Mouse (Mus musculus) CD4-positive, CD25-positive, alpha-beta regulatory T cell, adult 4 months (primary cell): ENCODE results near the gene Gm3776. TPM values are rescaled to one million over a fixed set of nuclear protein-coding genes. Genes with fewer than 3 reads are reported as not detected.
"Not testable (repeated sequence)": the region's sequence is repeated elsewhere in the genome, so short reads cannot be mapped to it uniquely, and the experiment has no call there.

Source experiments
- ATAC-seq: one replicate; pipeline ENCODE4 v1.8.0; 2017
- polyA plus RNA-seq, 2 experiments: library from polyadenylated mRNA; unstranded; fragments of 100-300 nt; shearing (Covaris generic); gene quantifications; one replicate each; pipeline ENCODE4 v1.2.1; 2017

Gm3776 gene
- polyA plus RNA-seq: not detected

- ATAC-seq: not testable (repeated sequence)
These were observed at the start of gene Gm3776 for GRCm38 (mm10) chr9:78256914-78257313. TSS of gene Gm3776 (plus strand) at chr9:78257129.

GRCm38 (mm10) chr9:78208956-78209355, 48.0 kb upstream of the Gm3776 start:
- ATAC-seq: no peak

GRCm38 (mm10) chr9:78210079-78210478, 46.9 kb upstream of the Gm3776 start:
- ATAC-seq: no peak

- no peak for ATAC-seq
These were observed 46.1 kb upstream of the Gm3776 start for GRCm38 (mm10) chr9:78210821-78211220.

GRCm38 (mm10) chr9:78211521-78211920, 45.4 kb upstream of the Gm3776 start:
- no peak for ATAC-seq

- ATAC-seq: no peak
These were observed 44.4 kb upstream of the Gm3776 start for GRCm38 (mm10) chr9:78212341-78213049.

- ATAC-seq: no peak
These were observed 39.9 kb upstream of the Gm3776 start for GRCm38 (mm10) chr9:78217074-78217473.

GRCm38 (mm10) chr9:78222616-78223015, 34.3 kb upstream of the Gm3776 start:
- peak; percentile 86 for ATAC-seq

- ATAC-seq: no peak
These were observed 33.6 kb upstream of the Gm3776 start for GRCm38 (mm10) chr9:78223221-78223902.

- ATAC-seq: no peak
These were observed 32.5 kb upstream of the Gm3776 start for GRCm38 (mm10) chr9:78224418-78224817.

- ATAC-seq: no peak
These were observed 31.6 kb upstream of the Gm3776 start for GRCm38 (mm10) chr9:78225304-78225703.

GRCm38 (mm10) chr9:78228122-78228521, 28.8 kb upstream of the Gm3776 start:
- ATAC-seq: no peak

GRCm38 (mm10) chr9:78229658-78230057, 27.3 kb upstream of the Gm3776 start:
- not testable (repeated sequence) for ATAC-seq

GRCm38 (mm10) chr9:78230461-78230860, 26.5 kb upstream of the Gm3776 start, which contains the start of gene Gsta1:
TSS of gene Gsta1 (plus strand) at chr9:78230656.
- ATAC-seq: not testable (repeated sequence)

- peak; percentile 53 for ATAC-seq
These were observed 23.7 kb upstream of the Gm3776 start for GRCm38 (mm10) chr9:78233121-78233695.

GRCm38 (mm10) chr9:78255683-78256470, 1.1 kb upstream of the Gm3776 start:
- not testable (repeated sequence) for ATAC-seq

- ATAC-seq: peak; percentile 87
These were observed 2.8 kb downstream of the Gm3776 start for GRCm38 (mm10) chr9:78259688-78260087.

- ATAC-seq: not testable (repeated sequence)
These were observed 14.0 kb downstream of the Gm3776 start for GRCm38 (mm10) chr9:78270945-78271344.

- not testable (repeated sequence) for ATAC-seq
These were observed 25.2 kb downstream of the Gm3776 start for GRCm38 (mm10) chr9:78282002-78282711.

GRCm38 (mm10) chr9:78289063-78289462, 32.1 kb downstream of the Gm3776 start:
- not testable (repeated sequence) for ATAC-seq

- ATAC-seq: not testable (repeated sequence)
These were observed 32.8 kb downstream of the Gm3776 start, which contains the start of gene Gm10639 for GRCm38 (mm10) chr9:78289723-78290122. TSS of gene Gm10639 (plus strand) at chr9:78289923.

GRCm38 (mm10) chr9:78292462-78292861, 35.5 kb downstream of the Gm3776 start:
- ATAC-seq: not testable (repeated sequence)
